Mouse (Mus musculus) cortical plate, adult 2 months (tissue): ENCODE results near the gene Rundc1. TPM values are rescaled to one million over a fixed set of nuclear protein-coding genes. Genes with fewer than 3 reads are reported as not detected.
"Not testable (repeated sequence)": the region's sequence is repeated elsewhere in the genome, so short reads cannot be mapped to it uniquely, and the experiment has no call there.

Source experiments
- H3K27ac ChIP-seq: fragments of 200-500 bp; 2 replicates; pipeline ENCODE4 v1.5.1; 2012; ENCODE audit warnings: low read length, control low read depth, inconsistent platforms; ENCODE audit not compliant: insufficient read depth
- H3K4me1 ChIP-seq: fragments of 200-500 bp; 2 replicates; pipeline ENCODE4 v1.6.1; 2011; ENCODE audit warnings: low read length; ENCODE audit not compliant: control insufficient read depth, insufficient read depth
- H3K4me3 ChIP-seq: fragments of 200-500 bp; 2 replicates; pipeline ENCODE4 v1.5.1; 2011; ENCODE audit warnings: mild to moderate bottlenecking, low read length, control low read depth; ENCODE audit not compliant: insufficient read depth
- CTCF ChIP-seq: fragments of 200-500 bp; IDR thresholded peaks from 2 replicates; pipeline ENCODE4 v1.5.1; 2011; ENCODE audit warnings: mild to moderate bottlenecking, control low read depth, low read length; ENCODE audit not compliant: insufficient read depth; ENCODE audit errors: extremely low read depth
- POLR2A ChIP-seq: fragments of 200-500 bp; IDR thresholded peaks from 2 replicates; pipeline ENCODE4 v1.6.1; 2011; ENCODE audit warnings: mild to moderate bottlenecking, low read length, control low read depth; ENCODE audit not compliant: insufficient read depth; ENCODE audit errors: extremely low read depth
- polyA plus RNA-seq: library from polyadenylated mRNA; depleted of rRNA; stranded (reverse); fragments of >200 nt; gene quantifications from 2 replicates; pipeline ENCODE4 v1.2.3, GENCODE M21; 2012

Rundc1 gene
- polyA plus RNA-seq, 1 experiment, result 38.8 TPM

- Histone ChIP-seq H3K4me1 (peaks cover 3% of the 10 kb centered on the region), H3K27ac (no peak overlapping the region), H3K4me3 (no peak overlapping the region)
- TF ChIP-seq POLR2A (no peak), CTCF (no peak)
These were observed 21.4 kb downstream of the Rundc1 start for GRCm38 (mm10) chr11:101446319-101446718.

DNA sequence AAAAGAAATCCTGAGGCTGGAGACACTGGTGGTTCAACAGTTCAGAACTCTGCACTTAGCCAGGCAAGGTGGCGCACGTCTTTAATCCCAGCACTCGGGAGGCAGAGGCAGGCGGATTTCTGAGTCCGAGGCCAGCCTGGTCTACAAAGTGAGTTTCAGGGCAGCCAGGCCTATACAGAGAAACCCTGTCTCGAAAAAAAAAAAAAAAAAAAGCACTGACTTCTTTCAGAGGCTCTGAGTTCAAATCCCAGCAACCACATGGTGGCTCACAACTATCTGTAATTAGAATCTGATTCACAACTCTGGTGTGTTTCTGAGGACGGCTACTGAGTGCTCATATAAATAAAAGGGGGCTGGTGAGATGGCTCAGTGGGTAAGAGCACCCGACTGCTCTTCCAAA, 22.0 kb downstream of the Rundc1 start:
- not testable (repeated sequence) for H3K4me3 ChIP-seq, H3K4me1 ChIP-seq, H3K27ac ChIP-seq

GRCm38 (mm10) chr11:101447786-101448185, 22.9 kb downstream of the Rundc1 start:
- H3K27ac ChIP-seq, result no peak overlapping the region
- TF ChIP-seq POLR2A (no peak), CTCF (no peak)
- peaks cover 3% of the 10 kb centered on the region for H3K4me1 ChIP-seq
- H3K4me3 ChIP-seq, result no peak overlapping the region

DNA sequence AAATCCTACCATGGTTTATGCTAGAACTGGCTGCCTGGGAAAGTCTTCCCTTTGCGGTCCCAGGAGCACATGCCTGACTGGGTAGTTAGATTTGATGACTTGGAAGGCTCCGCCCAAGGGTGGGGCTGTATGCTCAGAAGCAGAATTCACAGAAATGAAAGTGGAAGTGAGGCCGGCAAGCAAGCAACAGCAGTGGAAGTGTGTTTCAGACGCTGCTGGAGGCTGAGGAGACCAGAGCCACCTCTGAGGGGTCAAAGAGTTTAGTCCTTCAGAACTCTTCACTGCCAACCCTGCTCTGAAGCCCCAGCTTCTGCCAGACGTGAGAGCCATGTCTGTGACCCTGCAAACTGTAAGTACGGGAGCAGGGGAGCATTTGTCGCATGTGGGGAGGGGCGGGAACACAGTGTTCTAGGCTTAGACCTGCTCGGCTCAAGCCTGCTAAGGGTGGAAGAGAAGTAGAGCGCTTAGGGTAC, 23.4 kb downstream of the Rundc1 start, which contains the start of gene Ifi35:
Gene Ifi35 (plus strand): TSS at position 134 of the 473 bp plus-strand sequence.
- Histone ChIP-seq H3K4me1 (no peaks in the 10 kb centered on the region; the same call in 1 of the 2 replicates), H3K27ac (0 out of 2 replicates have a peak within 1 kb of the TSS, but pooled peaks have one; percentile 45), H3K4me3 (peak within 1 kb of the TSS; percentile 36)
- TF ChIP-seq POLR2A (0 out of 2 replicates have a peak, but pooled peaks have one; percentile 28), CTCF (no peak)

DNA sequence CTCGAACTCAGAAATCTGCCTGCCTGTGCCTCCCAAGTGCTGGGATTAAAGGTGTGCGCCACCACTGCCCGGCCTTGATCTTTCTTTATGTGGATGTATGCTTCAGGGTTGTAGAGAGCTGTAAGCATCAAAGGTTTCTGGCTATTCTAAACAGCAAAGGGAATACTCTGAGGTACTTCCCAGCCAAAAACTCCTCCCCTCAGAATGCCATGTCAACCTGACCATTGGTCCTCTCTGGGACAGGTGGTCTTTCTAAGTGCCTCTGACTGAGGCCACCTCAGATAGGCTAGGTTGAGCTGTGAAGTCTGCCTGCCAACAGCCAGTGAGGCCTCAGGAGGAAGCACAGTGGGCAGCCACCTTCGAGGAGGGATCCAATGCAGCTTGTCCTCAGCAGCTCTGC, 24.0 kb downstream of the Rundc1 start:
- no peak for TF ChIP-seq CTCF
- no peak for TF ChIP-seq POLR2A
- Histone ChIP-seq H3K4me1 (no peaks in the 10 kb centered on the region; the same call in 1 of the 2 replicates), H3K4me3 (peak overlapping the region; percentile 36; the same call in 1 of the 2 replicates), H3K27ac (no peak overlapping the region)

GRCm38 (mm10) chr11:101449596-101449995, 24.7 kb downstream of the Rundc1 start:
- not testable (repeated sequence) for H3K27ac ChIP-seq, H3K4me1 ChIP-seq, H3K4me3 ChIP-seq

- Histone ChIP-seq H3K27ac (no peak overlapping the region), H3K4me3 (no peak overlapping the region), H3K4me1 (no peaks in the 10 kb centered on the region; the same call in 1 of the 2 replicates)
- TF ChIP-seq CTCF, result no peak
- TF ChIP-seq POLR2A, result no peak
These were observed 25.5 kb downstream of the Rundc1 start for GRCm38 (mm10) chr11:101450394-101450793.

DNA sequence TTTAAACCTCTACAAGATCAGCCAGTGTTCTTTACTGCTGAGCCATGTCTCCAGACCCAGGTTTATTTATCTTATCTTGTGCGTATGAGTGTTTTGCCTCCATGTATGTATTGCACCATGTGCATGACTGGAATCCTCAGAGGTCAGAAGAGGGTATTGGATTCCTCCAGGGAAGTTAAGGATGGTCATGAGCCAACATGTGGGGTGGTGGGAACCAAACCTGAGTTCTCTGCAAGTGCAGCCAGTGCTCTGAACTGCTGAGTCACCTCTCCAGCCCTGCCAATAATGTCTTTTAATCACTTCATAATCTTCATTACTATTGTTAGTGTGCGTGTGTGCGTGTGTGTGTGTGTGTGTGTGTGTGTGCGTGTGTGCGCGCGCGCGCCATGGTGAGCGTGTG, 26.7 kb downstream of the Rundc1 start:
- H3K4me1 ChIP-seq, result no peaks in the 10 kb centered on the region; the same call in 1 of the 2 replicates
- TF ChIP-seq CTCF, result no peak
- H3K27ac ChIP-seq, result no peak overlapping the region
- no peak overlapping the region for H3K4me3 ChIP-seq

- Histone ChIP-seq H3K27ac (no peak overlapping the region), H3K4me1 (no peaks in the 10 kb centered on the region; the same call in 1 of the 2 replicates), H3K4me3 (no peak overlapping the region)
- TF ChIP-seq CTCF (no peak), POLR2A (no peak)
These were observed 27.3 kb downstream of the Rundc1 start for GRCm38 (mm10) chr11:101452093-101452774.

DNA sequence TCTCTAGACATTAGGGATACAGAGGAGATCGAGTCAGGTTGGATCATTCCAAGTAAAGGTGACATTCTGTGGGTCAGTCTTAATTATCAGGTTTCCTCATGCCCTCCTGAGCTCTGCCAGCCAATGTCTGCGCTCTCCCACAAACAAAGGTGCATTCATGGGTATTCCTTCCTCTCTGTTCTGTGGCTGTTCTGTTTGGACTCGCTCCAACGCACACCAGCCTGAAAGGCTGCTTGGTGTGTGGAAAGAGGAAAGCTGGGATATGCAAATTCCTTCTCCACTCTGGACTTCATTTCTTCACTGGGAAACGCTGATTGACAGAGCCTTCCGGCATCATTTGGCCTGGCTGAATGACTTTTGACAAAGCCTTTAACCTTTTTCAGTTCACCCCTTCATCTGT, 29.8 kb downstream of the Rundc1 start:
- H3K27ac ChIP-seq, result no peak overlapping the region

More for the DNA sequence above, 29.8 kb downstream of the Rundc1 start:
- H3K4me1 ChIP-seq, result no peaks in the 10 kb centered on the region
- H3K4me3 ChIP-seq, result no peak overlapping the region
- no peak for TF ChIP-seq POLR2A
- TF ChIP-seq CTCF, result no peak
